Mouse (Mus musculus) lung, postnatal 0 days (tissue): ENCODE results near the gene Lgmn.

Experiments
- CTCF ChIP-seq: IDR thresholded peaks from 2 replicates; pipeline ENCODE4 v1.5.1; 2016; ENCODE audit warnings: antibody characterized with exemption, mild to moderate bottlenecking
- EP300 ChIP-seq: IDR thresholded peaks from 2 replicates; pipeline ENCODE4 v1.6.1; 2016; ENCODE audit warnings: antibody characterized with exemption, mild to moderate bottlenecking, control low read depth

DNA sequence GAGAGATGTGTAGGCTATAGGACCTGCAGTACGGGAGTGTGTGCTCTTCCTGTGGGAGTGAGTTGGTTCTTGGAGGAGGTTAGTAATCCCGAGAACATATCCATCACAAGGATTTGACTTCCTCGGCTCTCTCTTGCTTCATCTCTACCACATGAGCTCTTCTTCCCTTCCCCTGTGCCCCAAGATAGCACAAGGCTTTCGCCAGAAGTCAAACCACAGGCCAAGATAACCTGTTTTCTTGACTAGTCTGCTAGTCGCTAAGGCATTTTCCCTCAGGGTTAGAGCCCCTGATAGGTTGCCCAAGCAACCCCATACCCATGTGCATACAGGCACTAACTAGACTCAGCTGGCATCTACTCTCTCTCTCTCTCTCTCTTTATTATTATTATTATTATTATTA lies 4.1 kb upstream of the Lgmn start:
- no peak for TF ChIP-seq CTCF
- TF ChIP-seq EP300: no peak
